Mouse (Mus musculus): ENCODE data around the gene Sardh. TPM values are rescaled to one million over a fixed set of nuclear protein-coding genes. Genes with fewer than 3 reads are reported as not detected.

Sardh gene
- polyA plus RNA-seq, 1 experiment from 2014 or later = 5.5 TPM

- Histone ChIP-seq H3K36me3 (ENCODE audit: control insufficient read depth, insufficient read depth, low read length) (peaks cover 27% of the 10 kb centered on the region), H3K27me3 (ENCODE audit: control insufficient read depth, insufficient read depth, low read length) (no peaks in the 10 kb centered on the region), H3K27ac (ENCODE audit: low read depth, low read length) (no peak overlapping the region), H3K9ac (ENCODE audit: low read length) (no peak overlapping the region), H3K4me1 (ENCODE audit: control insufficient read depth, insufficient read depth, low read length) (no peaks in the 10 kb centered on the region), H3K4me2 (ENCODE audit: low read depth) (no peak overlapping the region), H3K9me3 (ENCODE audit: control insufficient read depth, low read length) (no peaks in the 10 kb centered on the region), H3K4me3 (ENCODE audit: low read depth, low read length) (no peak overlapping the region)
- DNase-seq (ENCODE audit: low spot score) (no peak), ATAC-seq (ENCODE audit: insufficient read depth, low FRiP score, low TSS enrichment) (no peak)
- WGBS = 94% methylated on average over 7 of the region's 7 CpGs
Observed at GRCm38 (mm10) chr2:27278859-27279258, 30.7 kb upstream of the Sardh start.

GRCm38 (mm10) chr2:27268325-27268724, 20.2 kb upstream of the Sardh start:
- H3K36me3 ChIP-seq (ENCODE audit: control insufficient read depth, insufficient read depth, low read length) = peaks cover 19% of the 10 kb centered on the region
- no peak for ATAC-seq (ENCODE audit: insufficient read depth, low FRiP score, low TSS enrichment)
- H3K4me2 ChIP-seq (ENCODE audit: low read depth) = no peak overlapping the region

GRCm38 (mm10) chr2:27265819-27266218, 17.7 kb upstream of the Sardh start:
- no peak for ATAC-seq (ENCODE audit: insufficient read depth, low FRiP score, low TSS enrichment)
- Histone ChIP-seq H3K9ac (ENCODE audit: low read length) (no peak overlapping the region), H3K4me1 (ENCODE audit: control insufficient read depth, insufficient read depth, low read length) (no peaks in the 10 kb centered on the region), H3K36me3 (ENCODE audit: control insufficient read depth, insufficient read depth, low read length) (peaks cover 11% of the 10 kb centered on the region), H3K27ac (ENCODE audit: low read depth, low read length) (no peak overlapping the region), H3K4me3 (ENCODE audit: low read depth, low read length) (no peak overlapping the region), H3K9me3 (ENCODE audit: control insufficient read depth, low read length) (no peaks in the 10 kb centered on the region), H3K4me2 (ENCODE audit: low read depth) (no peak overlapping the region), H3K27me3 (ENCODE audit: control insufficient read depth, insufficient read depth, low read length) (no peaks in the 10 kb centered on the region)
- WGBS = 92% methylated on average over 3 of the region's 3 CpGs
- DNase-seq (ENCODE audit: low spot score) = no peak

More at GRCm38 (mm10) chr2:27268325-27268724, 20.2 kb upstream of the Sardh start:
- H3K9me3 ChIP-seq (ENCODE audit: control insufficient read depth, low read length) = no peaks in the 10 kb centered on the region
- no peak for DNase-seq (ENCODE audit: low spot score)
- H3K4me1 ChIP-seq (ENCODE audit: control insufficient read depth, insufficient read depth, low read length) = no peaks in the 10 kb centered on the region
- H3K4me3 ChIP-seq (ENCODE audit: low read depth, low read length) = no peak overlapping the region
- H3K9ac ChIP-seq (ENCODE audit: low read length) = no peak overlapping the region
- no peak overlapping the region for H3K27ac ChIP-seq (ENCODE audit: low read depth, low read length)
- no peaks in the 10 kb centered on the region for H3K27me3 ChIP-seq (ENCODE audit: control insufficient read depth, insufficient read depth, low read length)
- 91% methylated on average over 2 of the region's 2 CpGs for WGBS

GRCm38 (mm10) chr2:27262984-27263383, 14.8 kb upstream of the Sardh start:
- DNase-seq (ENCODE audit: low spot score) = no peak
- H3K9ac ChIP-seq (ENCODE audit: low read length) = no peak overlapping the region
- H3K4me2 ChIP-seq (ENCODE audit: low read depth) = no peak overlapping the region
- H3K4me3 ChIP-seq (ENCODE audit: low read depth, low read length) = no peak overlapping the region
- H3K36me3 ChIP-seq (ENCODE audit: control insufficient read depth, insufficient read depth, low read length) = peaks cover 9% of the 10 kb centered on the region
- H3K4me1 ChIP-seq (ENCODE audit: control insufficient read depth, insufficient read depth, low read length) = no peaks in the 10 kb centered on the region
- 89% methylated on average over 4 of the region's 4 CpGs for WGBS
- no peak for ATAC-seq (ENCODE audit: insufficient read depth, low FRiP score, low TSS enrichment)
- H3K9me3 ChIP-seq (ENCODE audit: control insufficient read depth, low read length) = no peaks in the 10 kb centered on the region
- H3K27me3 ChIP-seq (ENCODE audit: control insufficient read depth, insufficient read depth, low read length) = no peaks in the 10 kb centered on the region
- no peak overlapping the region for H3K27ac ChIP-seq (ENCODE audit: low read depth, low read length)

- Histone ChIP-seq H3K27me3 (ENCODE audit: control insufficient read depth, insufficient read depth, low read length) (no peaks in the 10 kb centered on the region), H3K4me1 (ENCODE audit: control insufficient read depth, insufficient read depth, low read length) (no peaks in the 10 kb centered on the region), H3K36me3 (ENCODE audit: control insufficient read depth, insufficient read depth, low read length) (no peaks in the 10 kb centered on the region), H3K9ac (ENCODE audit: low read length) (no peak overlapping the region), H3K27ac (ENCODE audit: low read depth, low read length) (no peak overlapping the region), H3K4me3 (ENCODE audit: low read depth, low read length) (no peak overlapping the region), H3K9me3 (ENCODE audit: control insufficient read depth, low read length) (no peaks in the 10 kb centered on the region), H3K4me2 (ENCODE audit: low read depth) (no peak overlapping the region)
- ATAC-seq (ENCODE audit: insufficient read depth, low FRiP score, low TSS enrichment) (no peak), DNase-seq (ENCODE audit: low spot score) (no peak)
Observed at GRCm38 (mm10) chr2:27251434-27251833, 3.3 kb upstream of the Sardh start.

GRCm38 (mm10) chr2:27247487-27247863, 662 bp downstream of the Sardh start:
- ATAC-seq (ENCODE audit: insufficient read depth, low FRiP score, low TSS enrichment) = no peak
- H3K4me3 ChIP-seq (ENCODE audit: low read depth, low read length) = no peak overlapping the region
- no peaks in the 10 kb centered on the region for H3K36me3 ChIP-seq (ENCODE audit: control insufficient read depth, insufficient read depth, low read length)
- no peaks in the 10 kb centered on the region for H3K9me3 ChIP-seq (ENCODE audit: control insufficient read depth, low read length)
- no peaks in the 10 kb centered on the region for H3K4me1 ChIP-seq (ENCODE audit: control insufficient read depth, insufficient read depth, low read length)
- no peak overlapping the region for H3K27ac ChIP-seq (ENCODE audit: low read depth, low read length)
- H3K9ac ChIP-seq (ENCODE audit: low read length) = no peak overlapping the region
- H3K4me2 ChIP-seq (ENCODE audit: low read depth) = no peak overlapping the region
- no peaks in the 10 kb centered on the region for H3K27me3 ChIP-seq (ENCODE audit: control insufficient read depth, insufficient read depth, low read length)
- 59% methylated on average over 2 of the region's 2 CpGs for WGBS
- DNase-seq (ENCODE audit: low spot score) = no peak

GRCm38 (mm10) chr2:27246712-27247486, 1.2 kb downstream of the Sardh start:
- WGBS = 60% methylated on average over 6 of the region's 7 CpGs
- no peaks in the 10 kb centered on the region for H3K9me3 ChIP-seq (ENCODE audit: control insufficient read depth, low read length)
- H3K4me3 ChIP-seq (ENCODE audit: low read depth, low read length) = no peak overlapping the region
- ATAC-seq (ENCODE audit: insufficient read depth, low FRiP score, low TSS enrichment) = no peak
- H3K36me3 ChIP-seq (ENCODE audit: control insufficient read depth, insufficient read depth, low read length) = no peaks in the 10 kb centered on the region
- no peaks in the 10 kb centered on the region for H3K27me3 ChIP-seq (ENCODE audit: control insufficient read depth, insufficient read depth, low read length)
- no peak overlapping the region for H3K27ac ChIP-seq (ENCODE audit: low read depth, low read length)
- H3K4me1 ChIP-seq (ENCODE audit: control insufficient read depth, insufficient read depth, low read length) = no peaks in the 10 kb centered on the region
- no peak overlapping the region for H3K4me2 ChIP-seq (ENCODE audit: low read depth)
- no peak overlapping the region for H3K9ac ChIP-seq (ENCODE audit: low read length)
- DNase-seq (ENCODE audit: low spot score) = peak; percentile 48

- Histone ChIP-seq H3K4me3 (ENCODE audit: low read depth, low read length) (no peak overlapping the region), H3K27ac (ENCODE audit: low read depth, low read length) (no peak overlapping the region), H3K36me3 (ENCODE audit: control insufficient read depth, insufficient read depth, low read length) (no peaks in the 10 kb centered on the region), H3K9me3 (ENCODE audit: control insufficient read depth, low read length) (no peaks in the 10 kb centered on the region), H3K9ac (ENCODE audit: low read length) (no peak overlapping the region), H3K4me1 (ENCODE audit: control insufficient read depth, insufficient read depth, low read length) (no peaks in the 10 kb centered on the region), H3K27me3 (ENCODE audit: control insufficient read depth, insufficient read depth, low read length) (no peaks in the 10 kb centered on the region), H3K4me2 (ENCODE audit: low read depth) (no peak overlapping the region)
- DNase-seq (ENCODE audit: low spot score) (no peak), ATAC-seq (ENCODE audit: insufficient read depth, low FRiP score, low TSS enrichment) (no peak)
- 69% methylated on average over 7 of the region's 7 CpGs for WGBS
Observed at GRCm38 (mm10) chr2:27245947-27246346, 2.2 kb downstream of the Sardh start.

GRCm38 (mm10) chr2:27237342-27237741, 10.8 kb downstream of the Sardh start:
- Histone ChIP-seq H3K9me3 (ENCODE audit: control insufficient read depth, low read length) (no peaks in the 10 kb centered on the region), H3K4me3 (ENCODE audit: low read depth, low read length) (no peak overlapping the region), H3K27me3 (ENCODE audit: control insufficient read depth, insufficient read depth, low read length) (no peaks in the 10 kb centered on the region), H3K4me1 (ENCODE audit: control insufficient read depth, insufficient read depth, low read length) (no peaks in the 10 kb centered on the region), H3K4me2 (ENCODE audit: low read depth) (no peak overlapping the region), H3K27ac (ENCODE audit: low read depth, low read length) (no peak overlapping the region), H3K36me3 (ENCODE audit: control insufficient read depth, insufficient read depth, low read length) (no peaks in the 10 kb centered on the region), H3K9ac (ENCODE audit: low read length) (no peak overlapping the region)
- WGBS = 23% methylated on average over 4 of the region's 4 CpGs
- no peak for ATAC-seq (ENCODE audit: insufficient read depth, low FRiP score, low TSS enrichment)
- DNase-seq (ENCODE audit: low spot score) = peak; percentile 74

All from neural tube, embryonic 11.5 days (tissue).